Mouse (Mus musculus): ENCODE data around the gene Capn11.

Capn11 gene

GRCm38 (mm10) chr17:45659225-45659624, at the start of gene Capn11:
Gene Capn11, minus strand, starts transcription at chr17:45659325.
- DNase-seq (ENCODE audit: low read depth): no peak

- DNase-seq (ENCODE audit: low read depth): no peak
Measured at GRCm38 (mm10) chr17:45708179-45708578, 49.1 kb upstream of the Capn11 start.

DNA sequence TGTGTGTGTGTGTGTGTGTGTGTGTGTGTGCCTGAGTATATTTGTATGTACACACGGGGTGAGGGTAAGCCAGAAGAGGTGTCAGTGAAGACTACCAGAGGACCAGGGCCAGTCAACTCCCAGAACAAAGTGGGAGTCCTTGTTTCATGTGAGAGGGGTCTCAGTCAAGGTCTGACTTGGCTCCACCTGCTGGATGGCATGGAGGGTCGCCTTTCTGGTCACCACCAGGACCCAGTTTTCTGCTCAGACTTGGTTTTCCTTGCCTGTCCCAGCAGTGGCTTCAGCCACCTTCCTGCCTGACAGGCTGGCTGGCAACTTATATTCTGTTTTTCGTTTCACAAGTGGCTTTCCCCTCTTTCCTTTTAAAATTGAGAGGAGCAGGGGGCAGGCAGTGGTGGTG, 48.3 kb upstream of the Capn11 start:
- no peak for DNase-seq (ENCODE audit: low read depth)

DNA sequence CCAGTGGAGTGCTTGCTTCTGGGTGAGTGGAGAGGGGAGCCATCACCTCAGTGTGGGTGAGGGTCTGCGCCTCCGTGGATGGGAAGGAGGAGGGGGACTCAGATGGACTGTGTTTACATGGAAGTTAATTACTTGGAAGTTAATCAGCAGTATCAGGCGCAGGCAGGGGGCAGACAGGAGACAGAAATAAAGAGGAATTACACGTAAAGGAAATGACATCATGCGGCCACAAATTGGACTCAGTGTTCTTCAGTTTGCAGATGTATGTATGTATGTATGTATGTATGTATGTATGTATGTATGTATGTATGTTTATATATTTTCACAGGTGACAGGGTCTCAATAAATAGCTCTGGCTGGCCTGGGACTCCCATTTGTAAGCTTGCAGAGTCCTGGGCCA, 47.7 kb upstream of the Capn11 start:
- no peak for DNase-seq (ENCODE audit: low read depth)

- DNase-seq (ENCODE audit: low read depth): no peak
Measured at GRCm38 (mm10) chr17:45703187-45703586, 44.1 kb upstream of the Capn11 start.

GRCm38 (mm10) chr17:45702254-45702653, 43.1 kb upstream of the Capn11 start:
- DNase-seq (ENCODE audit: low read depth): peak; percentile 18

- DNase-seq (ENCODE audit: low read depth): no peak
Measured at GRCm38 (mm10) chr17:45701236-45701591, 42.1 kb upstream of the Capn11 start.

GRCm38 (mm10) chr17:45700496-45701235, 41.5 kb upstream of the Capn11 start:
- DNase-seq (ENCODE audit: low read depth): no peak

DNA sequence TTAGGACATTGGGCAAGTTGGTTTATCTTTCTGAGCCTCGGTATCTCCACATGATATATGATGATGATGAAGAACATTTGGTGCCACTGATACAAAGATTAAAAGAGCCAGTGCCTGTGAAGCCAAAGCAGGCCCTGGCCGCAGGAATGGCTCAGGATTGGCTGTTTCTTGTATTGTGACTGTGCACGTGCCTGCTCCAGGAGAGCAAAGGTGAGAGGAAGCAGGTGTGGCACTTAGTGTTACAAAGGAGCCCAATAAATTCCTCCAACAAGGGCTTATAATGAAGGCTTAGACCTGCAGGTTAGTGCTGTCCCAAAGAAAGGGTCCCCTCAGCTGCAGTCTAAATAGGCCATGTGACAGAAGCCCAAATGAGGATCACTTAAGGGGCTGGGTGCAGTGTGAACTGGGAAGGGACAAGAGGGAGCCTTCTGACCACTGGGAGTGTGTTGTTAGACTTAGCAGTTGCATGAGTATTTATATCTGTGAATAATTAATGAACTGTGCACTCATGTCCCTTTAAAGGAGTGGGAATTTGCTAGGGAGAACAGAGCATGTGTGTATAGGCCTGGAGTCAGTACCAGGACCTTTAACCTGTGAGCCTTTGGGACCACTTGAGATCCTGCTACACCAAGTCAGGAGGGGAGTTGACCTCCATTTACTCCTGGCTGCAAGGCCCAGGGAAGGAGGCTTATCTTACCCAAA, 40.1 kb upstream of the Capn11 start:
- no peak for DNase-seq (ENCODE audit: low read depth)

- peak; percentile 72 for DNase-seq (ENCODE audit: low read depth)
Measured at GRCm38 (mm10) chr17:45698368-45698767, 39.2 kb upstream of the Capn11 start.

DNA sequence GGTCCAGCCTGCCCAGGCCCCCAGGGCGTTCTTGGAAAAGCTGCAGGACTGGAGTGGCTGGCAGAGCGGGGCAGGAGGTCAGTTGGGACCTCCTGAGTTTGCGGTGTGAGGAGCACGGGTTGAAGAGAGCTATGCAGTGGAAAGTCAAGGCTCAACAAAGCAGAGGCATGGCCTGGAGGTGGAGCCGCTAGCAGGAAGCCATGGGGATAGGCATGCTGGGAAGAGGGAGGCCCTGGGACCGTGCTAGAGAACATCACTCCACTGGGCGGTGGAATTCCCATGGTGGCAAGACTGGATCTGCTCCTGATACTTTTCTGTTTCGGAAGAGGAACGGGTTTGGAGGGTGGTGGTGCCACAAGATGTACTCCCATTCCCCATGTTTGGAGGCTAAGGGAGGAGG, 37.9 kb upstream of the Capn11 start:
- DNase-seq (ENCODE audit: low read depth): no peak

DNA sequence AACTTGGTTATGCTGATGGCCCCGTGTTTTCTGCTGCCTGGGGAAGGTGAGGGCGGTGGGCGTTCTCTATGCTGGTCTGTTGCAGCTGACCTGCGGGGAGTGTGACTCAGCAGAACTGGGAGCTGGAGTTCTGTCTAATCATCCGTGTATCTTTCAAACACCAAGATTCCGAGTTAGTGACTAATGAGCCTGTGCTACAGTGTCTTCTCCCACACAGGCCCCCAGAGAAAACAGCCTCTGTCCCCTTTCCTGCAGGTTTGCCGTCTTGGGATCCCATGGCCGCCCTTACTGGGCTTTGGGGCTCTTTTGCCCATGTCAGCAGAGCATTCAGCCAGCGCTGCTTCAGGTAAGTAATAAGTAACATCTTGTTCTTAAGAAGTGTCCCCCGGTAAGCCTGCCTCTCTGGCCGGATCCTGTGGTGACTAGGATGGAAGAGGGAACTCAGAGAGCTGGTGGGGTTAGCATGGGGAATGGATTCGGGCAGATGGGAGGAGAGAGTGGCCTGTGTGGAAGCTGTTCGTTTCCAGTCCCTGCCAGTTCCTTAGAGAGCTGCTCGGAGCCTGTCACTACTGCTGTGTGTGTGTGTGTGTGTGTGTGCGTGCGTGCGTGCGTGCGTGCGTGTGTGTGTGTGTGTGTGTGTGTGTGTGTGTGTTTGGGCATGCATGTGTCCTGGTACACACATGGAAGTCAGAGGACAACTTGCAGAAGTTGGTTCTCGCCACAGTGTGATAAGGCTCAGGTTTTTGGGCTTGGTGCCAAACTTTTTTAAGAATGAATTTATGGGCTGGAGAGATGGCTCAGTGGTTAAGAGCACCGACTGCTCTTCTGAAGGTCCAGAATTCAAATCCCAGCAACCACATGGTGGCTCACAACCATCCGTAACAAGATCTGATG, 36.3 kb upstream of the Capn11 start:
- DNase-seq (ENCODE audit: low read depth): peak; percentile 63

DNA sequence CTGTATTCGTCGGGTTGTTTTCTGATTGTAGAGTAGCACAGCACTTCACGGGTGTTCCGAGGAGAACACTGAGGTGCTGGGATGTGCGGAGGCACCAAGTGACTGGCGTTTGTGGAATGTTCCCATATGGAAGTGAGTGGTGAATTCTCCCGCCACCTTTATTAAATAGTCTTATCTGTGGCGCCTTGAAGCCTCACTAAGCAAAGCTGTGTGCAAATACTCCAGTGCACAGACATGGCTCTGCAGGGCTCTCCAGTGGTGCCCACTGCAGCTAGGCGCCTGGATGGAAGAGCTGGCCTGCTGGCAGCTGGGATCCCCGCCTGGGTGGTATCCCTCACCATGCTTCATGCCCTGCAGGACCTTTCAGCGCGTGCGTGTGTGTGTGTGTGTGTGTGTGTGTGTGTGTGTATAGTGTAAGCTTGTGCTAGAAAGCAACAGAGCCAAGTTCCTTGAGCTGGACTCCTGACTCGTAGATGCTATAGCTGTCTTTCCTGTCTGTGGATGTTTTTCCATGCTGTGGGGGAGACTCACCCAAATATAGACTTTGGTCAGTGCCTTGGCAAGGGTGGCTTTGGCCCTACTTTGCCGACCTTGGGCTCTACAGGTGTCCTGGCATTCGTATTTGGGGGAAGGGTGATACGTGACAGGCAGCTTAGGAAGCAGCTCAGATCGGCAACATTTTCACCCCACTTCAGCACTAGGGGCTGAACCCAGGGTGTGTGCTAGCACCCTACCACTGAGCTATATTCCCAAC, 34.9 kb upstream of the Capn11 start:
- peak; percentile 9 for DNase-seq (ENCODE audit: low read depth)

DNA sequence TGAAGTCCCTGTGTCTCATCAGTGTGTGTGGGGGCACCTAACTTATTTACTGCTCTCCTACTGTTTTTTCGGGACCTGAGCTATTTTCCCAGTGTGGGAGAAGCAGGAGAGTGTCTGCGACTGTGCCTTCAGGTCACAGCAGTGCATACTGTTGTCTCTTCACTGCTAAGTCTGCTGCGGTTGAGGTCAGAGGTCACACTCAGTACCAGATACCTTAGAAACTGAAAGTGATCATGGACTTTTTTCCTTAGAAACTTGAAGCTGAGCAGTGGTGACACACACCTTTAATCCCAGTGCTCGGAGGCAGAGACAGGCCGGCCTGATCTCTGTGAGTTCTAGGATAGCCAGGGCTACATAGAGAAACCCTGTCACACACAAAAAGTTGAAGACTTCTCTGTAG, 33.0 kb upstream of the Capn11 start:
- DNase-seq (ENCODE audit: low read depth): no peak

DNA sequence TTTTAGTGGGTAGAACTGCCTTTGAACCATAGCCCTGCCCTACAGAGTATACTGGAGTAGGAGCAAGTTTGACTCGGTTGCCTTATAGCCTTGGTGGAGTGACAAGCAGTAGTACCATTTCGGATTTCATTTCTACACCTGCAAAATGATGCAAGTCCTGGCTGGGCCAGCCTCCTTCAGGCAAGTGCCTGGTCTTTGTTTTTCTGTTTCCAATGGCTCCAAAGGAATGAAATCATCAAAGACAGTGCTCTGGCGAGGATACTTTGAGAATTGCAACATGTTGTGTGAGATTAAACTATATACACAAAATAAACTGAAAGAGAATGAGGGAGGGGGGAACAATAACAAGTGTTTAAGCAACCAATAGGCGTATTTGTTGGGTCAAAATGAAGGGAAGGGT, 30.9 kb upstream of the Capn11 start:
- DNase-seq (ENCODE audit: low read depth): no peak

- DNase-seq (ENCODE audit: low read depth): no peak
Measured at GRCm38 (mm10) chr17:45689120-45689519, 30.0 kb upstream of the Capn11 start.

DNA sequence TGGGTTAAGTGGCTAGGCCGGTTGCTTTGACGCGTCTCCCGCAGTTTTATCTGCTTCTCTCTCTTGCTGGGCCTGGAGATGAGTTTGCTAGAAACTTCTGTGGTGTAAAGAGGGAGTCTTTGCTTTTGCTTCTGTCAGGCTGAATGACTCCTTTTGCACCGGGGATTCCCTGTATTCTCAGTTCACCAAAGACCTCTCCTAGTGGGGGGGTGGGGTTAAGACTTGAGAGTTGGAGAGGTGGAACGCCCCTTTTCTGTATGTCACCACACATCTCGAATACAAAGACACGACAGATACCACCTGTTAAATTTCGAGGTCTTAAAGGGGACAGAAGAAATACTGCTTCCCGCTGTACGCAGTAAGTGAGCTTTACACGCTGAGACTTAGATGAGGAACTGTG, 27.6 kb upstream of the Capn11 start, which contains the start of gene Tmem63b:
TSS of gene Tmem63b (minus strand) at position 190 of the 400 bp plus-strand sequence.
- DNase-seq (ENCODE audit: low read depth): peak; percentile 29

GRCm38 (mm10) chr17:45686093-45686619, 27.0 kb upstream of the Capn11 start, which contains the start of gene Mrpl14:
Gene Mrpl14, plus strand, starts transcription at chr17:45686322.
- DNase-seq (ENCODE audit: low read depth): peak; percentile 98

DNA sequence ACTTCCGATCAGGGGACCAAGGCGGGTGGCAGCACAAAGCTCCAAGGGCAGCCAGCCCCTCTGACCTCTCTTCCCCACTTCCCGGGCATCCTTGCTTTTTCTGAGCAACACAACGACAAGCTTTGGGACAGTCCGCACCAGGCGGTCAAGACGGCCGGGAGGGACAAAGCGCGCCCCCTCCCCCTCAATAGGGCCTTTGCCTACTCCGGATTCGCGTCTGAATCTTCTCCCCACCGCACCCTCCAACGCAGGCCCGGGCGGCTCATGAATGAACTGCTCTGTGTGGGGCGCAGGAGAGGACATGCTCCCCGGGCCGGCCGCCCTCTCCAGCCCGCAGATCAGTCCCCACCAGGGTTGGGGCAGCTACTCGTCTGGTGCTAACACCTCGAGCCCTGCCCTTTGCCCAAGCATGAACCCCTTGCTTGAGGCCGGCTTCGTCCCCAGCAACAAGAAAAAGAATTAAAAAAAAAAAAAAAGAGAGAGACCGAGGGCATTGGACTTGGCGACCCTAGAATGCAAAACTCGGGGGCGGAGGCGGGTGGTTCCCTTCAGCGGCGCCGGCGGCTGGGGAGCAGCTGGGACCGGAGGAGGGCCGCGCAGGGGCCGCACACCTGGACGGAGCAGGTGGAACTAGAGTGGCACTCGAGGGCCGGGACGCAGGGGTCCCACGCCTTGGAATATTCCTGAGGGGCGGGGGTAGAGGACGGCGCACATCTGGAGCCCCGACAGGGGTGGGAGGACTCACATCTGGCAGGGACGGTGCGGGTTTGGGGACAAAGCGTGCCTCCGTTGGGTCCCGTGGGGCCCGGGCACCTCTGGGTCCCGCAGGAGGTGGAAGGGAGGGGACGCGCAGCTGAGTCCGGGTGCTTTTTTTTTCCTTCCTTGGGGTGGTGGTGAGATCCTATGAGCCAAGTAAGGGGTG, 26.3 kb upstream of the Capn11 start:
- DNase-seq (ENCODE audit: low read depth): peak; percentile 63

- peak; percentile 22 for DNase-seq (ENCODE audit: low read depth)
Measured at GRCm38 (mm10) chr17:45684667-45685131, 25.6 kb upstream of the Capn11 start.

Data from NIH3T3 (cell line).